Mouse (Mus musculus) bone marrow macrophage, adult 2 months (primary cell): ENCODE measurements at regions not wholly inside any gene's neighbourhood (a gene's known extent, or its start where the extent isn't known, plus 50 kb on each side); places are given as distances from the start of the nearest gene placed in this dataset.

ENCODE experiments used
- CTCF ChIP-seq: IDR thresholded peaks from 2 replicates; pipeline ENCODE4 v1.5.1; 2012; ENCODE audit warnings: low read depth, mild to moderate bottlenecking, low read length, moderate library complexity
- POLR2A ChIP-seq: IDR thresholded peaks from 2 replicates; pipeline ENCODE4 v1.6.1; 2012; ENCODE audit warnings: mild to moderate bottlenecking, low read depth, low read length, borderline replicate concordance

- TF ChIP-seq CTCF = no peak
- no peak for TF ChIP-seq POLR2A
These were observed 76.6 kb downstream of the Gm13691 start for GRCm38 (mm10) chr2:84066785-84067526.
